Mouse (Mus musculus) limb, embryonic 13.5 days (tissue): ENCODE results near the gene Ddx31. TPM values are rescaled to one million over a fixed set of nuclear protein-coding genes. Genes with fewer than 3 reads are reported as not detected.
A peak's percentile ranks its signal among the peaks of the same experiment; 100 is the strongest.

Source experiments
- ATAC-seq: fragments of 200-750 bp; cut with Nextera tagmentation; 2 replicates; pipeline ENCODE4 v1.8.0; 2017; ENCODE audit warnings: low read depth, moderate number of reproducible peaks, moderate TSS enrichment; ENCODE audit not compliant: low FRiP score
- H3K27ac ChIP-seq: fragments of 300-500 bp; sonication (generic); 2 replicates; pipeline ENCODE4 v1.5.1; 2015; ENCODE audit warnings: inconsistent platforms, mild to moderate bottlenecking, moderate library complexity
- H3K27me3 ChIP-seq: fragments of 300-500 bp; sonication (generic); 2 replicates; pipeline ENCODE4 v1.6.1; 2015; ENCODE audit warnings: mild to moderate bottlenecking, inconsistent platforms
- H3K36me3 ChIP-seq: fragments of 300-500 bp; sonication (generic); 2 replicates; pipeline ENCODE4 v1.6.1; 2015; ENCODE audit warnings: inconsistent platforms, mild to moderate bottlenecking, moderate library complexity
- H3K4me1 ChIP-seq: fragments of 300-500 bp; sonication (generic); 2 replicates; pipeline ENCODE4 v1.6.1; 2015; ENCODE audit warnings: inconsistent platforms
- H3K4me2 ChIP-seq: fragments of 300-500 bp; sonication (generic); replicated peaks from 2 replicates; pipeline ENCODE4 v1.6.1; 2015; ENCODE audit warnings: inconsistent platforms, mild to moderate bottlenecking, moderate library complexity
- H3K4me3 ChIP-seq: fragments of 300-500 bp; sonication (generic); 2 replicates; pipeline ENCODE4 v1.5.1; 2015; ENCODE audit warnings: moderate library complexity, mild to moderate bottlenecking, inconsistent platforms
- H3K9ac ChIP-seq: fragments of 300-500 bp; sonication (generic); 2 replicates; pipeline ENCODE4 v1.6.1; 2015; ENCODE audit warnings: mild to moderate bottlenecking, inconsistent platforms
- H3K9me3 ChIP-seq: fragments of 300-500 bp; sonication (generic); 2 replicates; pipeline ENCODE4 v1.6.1; 2016; ENCODE audit warnings: inconsistent platforms
- WGBS: fragments of 180-500 bp; shearing (Covaris S2); methylation state at CpG from one replicate; pipeline ENCODE4 v1.1.7; 2015; 5-methylcytosine and 5-hydroxymethylcytosine counted together
- polyA plus RNA-seq: library from polyadenylated mRNA; unstranded; fragments of >200 nt; fragmentation: Nextera tagmentation; extraction: Ambion mirVana; gene quantifications from 2 replicates; pipeline ENCODE4 v1.2.1, GENCODE M21; 2015

Ddx31 gene
- polyA plus RNA-seq, 1 experiment from 2014 or later = 15.0 TPM

DNA sequence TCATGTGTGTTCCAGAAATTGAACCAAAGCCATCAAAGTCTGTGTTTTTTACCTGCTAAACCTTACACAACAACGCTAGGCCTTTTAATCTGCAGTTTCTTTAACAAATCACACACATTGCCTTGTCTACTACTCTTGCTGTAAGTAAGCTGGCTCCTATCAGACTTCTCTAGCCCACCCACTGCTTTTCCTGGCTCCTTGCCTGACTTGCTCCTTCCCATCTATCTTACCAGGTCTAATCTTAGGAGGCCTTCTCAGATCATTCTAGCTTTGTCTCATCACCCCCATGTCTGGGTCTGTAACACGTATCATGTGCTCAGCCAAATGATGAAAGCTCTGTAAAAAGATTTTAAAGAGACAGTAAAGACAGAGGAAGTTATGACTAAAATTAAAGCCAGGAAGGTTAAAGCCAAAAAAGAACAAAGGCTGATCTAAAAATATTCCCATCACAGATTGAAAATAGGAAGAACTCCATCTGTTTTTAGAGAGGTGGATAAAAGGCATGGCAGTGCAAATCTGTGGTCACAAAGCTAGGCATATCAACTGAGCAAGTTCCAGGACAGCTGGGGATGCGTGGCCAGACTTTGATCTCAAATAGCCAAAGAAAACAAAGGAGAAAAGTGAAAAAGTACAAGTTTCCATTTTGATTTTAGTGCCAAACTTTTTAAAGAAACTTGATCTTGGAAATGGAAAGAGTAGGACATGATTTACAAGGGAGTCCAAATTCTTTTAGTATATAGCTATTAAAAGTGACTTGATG lies 3.8 kb upstream of the Ddx31 start:
- peaks cover 36% of the 10 kb centered on the region for H3K36me3 ChIP-seq
- WGBS = 79% methylated on average over 3 of the region's 3 CpGs
- H3K9me3 ChIP-seq = no peaks in the 10 kb centered on the region
- H3K4me2 ChIP-seq = no peak overlapping the region
- no peak overlapping the region for H3K4me3 ChIP-seq
- no peak for ATAC-seq
- H3K27me3 ChIP-seq = no peaks in the 10 kb centered on the region
- peaks cover 30% of the 10 kb centered on the region for H3K4me1 ChIP-seq
- H3K27ac ChIP-seq = no peak overlapping the region
- no peak overlapping the region for H3K9ac ChIP-seq

DNA sequence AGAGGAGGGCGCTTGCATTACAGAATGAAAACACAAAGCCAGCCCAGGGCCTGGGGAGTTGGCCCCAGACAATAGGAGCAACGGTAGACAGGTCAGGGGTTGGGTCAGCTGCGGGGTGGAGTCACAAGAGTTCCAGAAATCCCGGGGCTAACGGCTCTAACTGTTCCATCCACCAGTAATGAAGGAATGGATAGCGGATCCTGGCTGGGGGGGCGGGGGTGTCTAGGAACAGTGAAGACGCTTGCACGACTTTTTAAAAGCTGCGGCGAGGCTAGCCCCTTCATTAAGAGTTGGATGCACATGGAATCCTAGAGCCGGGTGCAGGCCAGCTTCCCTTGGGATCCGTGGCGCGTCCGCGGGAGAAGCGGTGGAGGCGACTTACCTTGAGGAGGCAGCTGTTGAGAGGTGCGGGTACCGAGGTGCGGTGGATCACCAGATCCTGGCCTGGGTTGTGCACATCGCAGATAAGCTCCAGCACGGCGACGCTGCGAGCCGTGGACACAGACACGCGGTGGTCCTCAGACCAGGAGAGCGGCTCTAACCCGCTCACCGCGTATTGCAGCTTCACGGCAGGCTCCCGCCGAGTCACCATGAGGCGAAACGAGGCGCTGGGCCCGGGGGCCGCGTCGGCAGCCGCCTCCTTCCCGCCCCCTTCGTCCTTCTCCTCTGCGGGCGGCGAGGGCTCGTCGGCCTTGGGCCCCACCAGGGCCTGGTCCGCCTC lies 545 bp upstream of the Ddx31 start:
- peak overlapping the region; percentile 98 for H3K4me2 ChIP-seq
- no peaks in the 10 kb centered on the region for H3K27me3 ChIP-seq
- H3K4me1 ChIP-seq = peaks cover 43% of the 10 kb centered on the region
- peak overlapping the region; percentile 98 for H3K4me3 ChIP-seq
- H3K36me3 ChIP-seq = peaks cover 9% of the 10 kb centered on the region
- H3K9ac ChIP-seq = peak overlapping the region; percentile 95
- peak; percentile 54 for ATAC-seq
- H3K9me3 ChIP-seq = no peaks in the 10 kb centered on the region
- under 1% methylated on average over 53 of the region's 53 CpGs for WGBS
- H3K27ac ChIP-seq = peak overlapping the region; percentile 80

DNA sequence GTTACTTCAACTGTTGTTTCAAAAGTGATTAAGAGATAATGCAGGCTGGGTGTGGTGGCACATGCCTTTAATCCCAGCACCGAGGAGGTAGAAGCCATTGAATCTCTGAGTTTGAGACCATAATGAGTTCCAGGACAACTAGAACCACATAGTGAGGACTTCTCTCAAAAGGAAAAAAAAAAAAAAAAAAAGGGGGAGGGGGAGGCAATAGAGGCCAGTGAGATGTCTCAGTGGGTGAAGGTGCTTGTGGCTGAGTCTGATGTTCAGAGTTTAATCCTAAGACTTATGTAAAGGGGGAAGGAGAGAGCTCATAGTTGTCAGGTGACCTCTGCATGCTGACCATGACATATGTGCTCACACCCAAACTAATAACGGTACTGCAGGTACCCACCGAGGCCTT lies 1.8 kb downstream of the Ddx31 start:
- Histone ChIP-seq H3K9me3 (no peaks in the 10 kb centered on the region), H3K27ac (no peak overlapping the region), H3K4me1 (peaks cover 40% of the 10 kb centered on the region), H3K4me2 (peak overlapping the region; percentile 98), H3K4me3 (no peak overlapping the region), H3K27me3 (no peaks in the 10 kb centered on the region), H3K9ac (no peak overlapping the region; the same call in 1 of the 2 replicates), H3K36me3 (peaks cover 26% of the 10 kb centered on the region)
- 70% methylated on average over 3 of the region's 3 CpGs for WGBS
- ATAC-seq = no peak

DNA sequence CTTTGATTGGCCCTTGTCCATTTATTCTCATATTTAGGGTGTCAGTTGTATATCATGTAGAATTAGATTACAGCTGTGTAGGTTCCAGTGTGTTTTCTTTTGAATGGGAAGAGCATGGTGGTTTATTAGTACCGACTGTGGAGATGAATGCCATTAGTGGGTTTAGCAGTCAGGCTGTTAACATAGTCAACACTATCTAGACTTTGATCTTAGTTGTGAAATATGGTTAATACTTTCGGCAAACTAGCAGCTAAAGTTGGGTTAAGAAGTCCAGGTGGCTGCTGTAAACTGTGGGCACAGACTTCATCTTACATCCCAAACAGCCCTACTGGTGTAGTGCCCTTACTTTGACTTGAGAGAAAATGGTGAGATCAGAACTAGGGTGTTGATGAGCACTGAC lies 8.7 kb downstream of the Ddx31 start:
- Histone ChIP-seq H3K36me3 (peaks cover 75% of the 10 kb centered on the region), H3K9me3 (no peaks in the 10 kb centered on the region), H3K27me3 (no peaks in the 10 kb centered on the region), H3K4me1 (0 out of 2 replicates have a peak, but pooled peaks cover 2% of the 10 kb centered on the region), H3K4me2 (no peak overlapping the region), H3K27ac (no peak overlapping the region), H3K4me3 (no peak overlapping the region), H3K9ac (no peak overlapping the region)
- WGBS = 74% methylated on average over 2 of the region's 2 CpGs
- ATAC-seq = no peak

DNA sequence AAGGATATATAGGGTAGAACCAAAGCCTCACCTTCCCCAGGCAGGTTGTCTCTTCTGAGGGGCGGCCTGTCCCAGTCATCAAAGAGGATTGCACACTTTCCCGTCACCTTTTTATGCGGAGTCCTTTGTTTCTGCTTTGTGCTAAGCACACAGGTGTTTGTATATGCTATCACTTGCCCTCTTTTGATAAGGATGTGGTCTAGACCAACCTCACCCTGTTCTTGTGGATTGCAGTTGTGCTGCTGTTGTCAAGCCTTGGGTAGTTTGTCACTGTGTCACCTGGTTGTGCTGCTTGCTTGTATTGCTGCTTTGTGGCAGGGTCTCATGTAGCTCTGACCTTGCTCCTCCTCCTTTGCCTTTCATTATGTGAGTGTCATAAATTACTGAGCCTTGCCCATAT lies 12.4 kb downstream of the Ddx31 start:
- Histone ChIP-seq H3K27me3 (no peaks in the 10 kb centered on the region), H3K27ac (no peak overlapping the region), H3K4me2 (no peak overlapping the region), H3K36me3 (peaks cover 67% of the 10 kb centered on the region), H3K9ac (no peak overlapping the region), H3K4me1 (no peaks in the 10 kb centered on the region), H3K4me3 (no peak overlapping the region), H3K9me3 (no peaks in the 10 kb centered on the region)
- 90% methylated on average over 3 of the region's 3 CpGs for WGBS
- no peak for ATAC-seq

DNA sequence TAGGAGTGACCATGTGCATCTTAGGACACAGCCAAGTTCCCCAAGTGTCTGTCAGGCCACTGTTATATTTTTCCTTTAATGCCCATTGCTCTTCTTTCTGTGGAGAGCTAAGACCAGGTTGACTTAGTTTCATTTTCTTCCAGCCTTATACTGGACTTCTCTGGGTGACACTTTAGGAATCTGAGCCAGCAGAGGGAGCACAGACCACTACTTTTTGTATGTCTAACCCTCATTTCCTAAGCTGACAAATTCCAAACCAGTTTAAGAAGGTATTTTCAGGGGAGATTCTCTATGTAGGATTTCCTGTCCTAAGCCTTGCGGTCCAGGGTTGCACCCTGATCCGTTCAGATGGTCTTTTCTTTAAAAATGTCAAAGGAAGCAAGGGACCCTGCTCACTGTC lies 15.6 kb downstream of the Ddx31 start:
- H3K4me2 ChIP-seq = no peak overlapping the region
- H3K27me3 ChIP-seq = no peaks in the 10 kb centered on the region
- WGBS = 92% methylated on average over 2 of the region's 2 CpGs
- no peaks in the 10 kb centered on the region for H3K9me3 ChIP-seq
- no peak overlapping the region for H3K9ac ChIP-seq
- H3K4me3 ChIP-seq = no peak overlapping the region
- H3K27ac ChIP-seq = no peak overlapping the region
- H3K36me3 ChIP-seq = peaks cover 61% of the 10 kb centered on the region
- no peaks in the 10 kb centered on the region for H3K4me1 ChIP-seq
- no peak for ATAC-seq

DNA sequence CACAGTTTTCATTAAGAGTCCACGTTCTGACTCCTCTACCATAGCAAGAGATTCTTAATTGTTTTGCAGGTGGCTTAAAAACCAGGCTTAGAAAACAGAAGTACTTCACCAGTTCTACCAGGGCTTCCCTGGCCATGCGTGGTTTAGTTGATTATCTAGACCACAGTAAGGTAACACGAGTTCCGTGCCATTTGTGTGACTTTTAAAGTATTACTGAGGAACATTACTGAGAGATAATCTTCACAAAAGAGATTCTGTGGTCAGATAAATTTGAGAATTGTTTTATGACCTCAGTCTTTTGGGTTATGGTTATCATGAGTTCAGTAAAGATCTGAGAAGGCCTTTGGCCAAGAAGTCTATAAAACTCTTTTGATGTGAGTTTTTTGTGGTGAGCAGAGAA lies 19.1 kb downstream of the Ddx31 start:
- no peaks in the 10 kb centered on the region for H3K4me1 ChIP-seq
- H3K9ac ChIP-seq = no peak overlapping the region
- H3K4me2 ChIP-seq = no peak overlapping the region
- no peak overlapping the region for H3K4me3 ChIP-seq
- H3K27me3 ChIP-seq = no peaks in the 10 kb centered on the region
- 90% methylated on average over 4 of the region's 4 CpGs for WGBS
- ATAC-seq = no peak
- H3K9me3 ChIP-seq = no peaks in the 10 kb centered on the region
- H3K36me3 ChIP-seq = peaks cover 82% of the 10 kb centered on the region
- no peak overlapping the region for H3K27ac ChIP-seq

DNA sequence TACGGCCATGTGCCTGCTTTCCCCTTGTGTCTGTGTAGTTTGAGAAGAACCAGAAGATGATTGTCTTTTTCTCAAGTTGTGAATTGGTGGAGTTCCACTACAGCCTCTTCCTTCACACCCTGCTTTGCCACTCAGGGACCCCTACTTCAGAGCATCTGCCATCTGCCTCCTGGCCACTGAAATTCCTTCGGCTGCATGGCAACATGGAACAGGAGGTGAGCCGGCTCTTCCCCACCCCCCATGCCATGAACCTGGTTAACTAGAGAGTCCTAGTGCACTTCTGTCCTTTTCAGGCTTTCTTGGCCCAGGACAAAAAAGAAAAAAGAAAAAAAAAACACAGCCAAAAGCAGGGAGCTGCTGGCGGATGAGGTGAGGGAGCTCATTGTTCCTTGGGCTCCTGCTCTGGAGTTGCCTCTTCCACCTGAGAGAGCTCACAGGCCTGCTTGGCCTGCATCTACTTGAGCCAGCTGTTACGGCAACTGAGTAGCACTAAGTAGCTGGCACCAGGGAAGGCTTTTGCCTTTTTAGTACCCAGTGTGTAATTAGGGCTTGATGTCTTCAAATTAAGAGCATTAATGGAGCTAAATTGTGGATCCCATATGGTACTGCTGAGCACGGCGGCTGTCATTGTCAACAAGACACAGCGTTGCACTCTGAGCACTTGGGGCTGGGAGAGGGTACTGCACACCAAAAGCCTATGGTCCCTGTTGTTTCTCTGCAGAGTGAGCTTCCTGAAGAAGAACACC lies 20.6 kb downstream of the Ddx31 start:
- Histone ChIP-seq H3K4me3 (no peak overlapping the region), H3K4me2 (no peak overlapping the region), H3K9me3 (no peaks in the 10 kb centered on the region), H3K36me3 (peaks cover 79% of the 10 kb centered on the region), H3K9ac (no peak overlapping the region), H3K27ac (no peak overlapping the region), H3K27me3 (no peaks in the 10 kb centered on the region), H3K4me1 (no peaks in the 10 kb centered on the region)
- WGBS = 94% methylated on average over 8 of the region's 8 CpGs
- no peak for ATAC-seq

DNA sequence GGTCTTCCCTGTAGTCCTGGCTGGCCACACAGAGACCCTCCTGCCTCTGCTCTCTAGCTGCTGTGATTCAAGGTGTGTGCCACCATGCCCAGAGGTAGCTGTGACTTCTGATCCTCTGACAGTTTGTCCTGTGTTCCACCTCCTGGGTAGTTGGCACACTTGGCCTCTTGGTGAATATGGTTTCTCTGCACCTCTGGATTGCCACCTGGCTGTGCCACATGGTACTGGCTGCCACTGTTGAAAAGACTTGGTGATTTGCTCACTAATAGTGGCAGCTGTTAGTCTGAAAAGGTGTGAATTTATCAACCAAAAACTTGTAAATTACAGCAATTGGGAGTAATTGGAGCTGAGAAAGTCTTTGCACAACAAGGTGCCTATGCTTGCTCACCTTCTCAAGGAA lies 23.7 kb downstream of the Ddx31 start:
- no peak overlapping the region for H3K4me2 ChIP-seq
- no peaks in the 10 kb centered on the region for H3K9me3 ChIP-seq
- no peaks in the 10 kb centered on the region for H3K4me1 ChIP-seq
- no peaks in the 10 kb centered on the region for H3K27me3 ChIP-seq
- no peak overlapping the region for H3K9ac ChIP-seq
- ATAC-seq = no peak
- H3K4me3 ChIP-seq = no peak overlapping the region
- peaks cover 93% of the 10 kb centered on the region for H3K36me3 ChIP-seq
- H3K27ac ChIP-seq = no peak overlapping the region

DNA sequence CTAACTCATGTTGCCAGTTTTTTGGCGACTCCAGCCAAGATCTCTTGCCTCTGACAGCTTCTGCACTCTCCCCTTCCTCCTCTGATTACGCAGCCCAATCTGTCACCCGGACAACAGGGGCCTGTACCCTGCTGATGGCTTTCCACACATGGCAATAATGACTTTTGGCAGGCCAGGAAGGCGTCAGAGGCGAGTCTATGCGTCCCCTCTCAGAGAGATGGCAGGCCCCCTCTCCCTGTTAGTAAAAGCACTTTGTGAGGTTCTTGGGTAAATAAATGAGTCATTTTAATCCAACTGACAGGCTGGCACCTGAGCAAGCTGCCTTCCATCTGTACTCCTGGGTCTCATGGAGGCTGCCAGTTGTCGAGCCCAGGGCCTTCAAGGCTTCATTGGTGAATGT lies 27.3 kb downstream of the Ddx31 start:
- no peak overlapping the region for H3K9ac ChIP-seq
- no peaks in the 10 kb centered on the region for H3K9me3 ChIP-seq
- no peak overlapping the region for H3K27ac ChIP-seq
- H3K4me3 ChIP-seq = no peak overlapping the region
- H3K4me2 ChIP-seq = no peak overlapping the region
- H3K36me3 ChIP-seq = peaks cover 67% of the 10 kb centered on the region
- 69% methylated on average over 7 of the region's 7 CpGs for WGBS
- H3K27me3 ChIP-seq = no peaks in the 10 kb centered on the region
- ATAC-seq = no peak
- no peaks in the 10 kb centered on the region for H3K4me1 ChIP-seq

DNA sequence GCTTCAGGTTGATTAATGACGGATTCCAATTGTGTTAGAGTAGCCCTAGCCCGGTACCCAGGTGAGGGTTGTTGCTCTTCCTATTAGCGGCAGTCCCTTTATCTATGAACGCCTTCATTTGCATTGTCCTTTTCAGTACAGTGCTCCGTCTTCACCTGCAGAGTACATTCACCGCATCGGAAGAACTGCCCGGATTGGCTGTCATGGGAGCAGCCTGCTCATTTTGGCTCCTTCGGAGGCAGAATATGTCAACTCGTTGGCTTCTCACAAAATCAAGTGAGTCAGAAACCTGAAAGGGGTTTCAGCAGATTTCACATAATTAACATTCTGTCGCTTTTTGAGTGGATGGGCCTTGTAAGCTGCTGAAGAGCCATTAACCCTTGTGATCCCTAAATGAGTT lies 35.3 kb downstream of the Ddx31 start:
- Histone ChIP-seq H3K4me2 (no peak overlapping the region), H3K9ac (no peak overlapping the region), H3K27me3 (no peaks in the 10 kb centered on the region), H3K36me3 (peaks cover 62% of the 10 kb centered on the region), H3K9me3 (no peaks in the 10 kb centered on the region), H3K4me3 (no peak overlapping the region), H3K27ac (no peak overlapping the region), H3K4me1 (no peaks in the 10 kb centered on the region)
- 85% methylated on average over 11 of the region's 11 CpGs for WGBS
- no peak for ATAC-seq

DNA sequence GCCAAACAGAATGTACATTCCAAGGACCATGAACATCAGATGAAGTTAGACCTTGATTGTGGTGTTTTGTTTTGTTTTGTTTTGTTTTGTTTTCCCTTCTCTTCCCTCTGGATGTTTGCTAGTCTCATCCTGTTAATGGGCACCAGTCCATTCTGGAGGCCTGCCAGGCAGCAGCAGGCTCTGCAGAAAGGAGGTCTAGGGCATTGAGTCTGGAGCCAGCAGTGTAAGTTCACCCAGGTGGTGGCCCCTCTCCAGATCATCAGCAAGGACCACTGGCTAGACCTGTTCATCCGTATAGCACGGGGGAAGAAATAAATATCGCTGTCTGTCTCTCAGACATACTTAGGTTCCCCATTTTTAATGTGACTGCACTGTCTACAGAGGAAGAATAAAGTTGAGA lies 41.1 kb downstream of the Ddx31 start:
- ATAC-seq = no peak
- H3K36me3 ChIP-seq = peaks cover 66% of the 10 kb centered on the region
- no peak overlapping the region for H3K4me2 ChIP-seq
- H3K9me3 ChIP-seq = no peaks in the 10 kb centered on the region
- no peaks in the 10 kb centered on the region for H3K4me1 ChIP-seq
- no peak overlapping the region for H3K9ac ChIP-seq
- H3K27me3 ChIP-seq = no peaks in the 10 kb centered on the region
- H3K4me3 ChIP-seq = no peak overlapping the region
- no peak overlapping the region for H3K27ac ChIP-seq
- WGBS = 94% methylated on average over 3 of the region's 3 CpGs
